Mouse (Mus musculus): ENCODE data around the gene Rfxank. TPM values are rescaled to one million over a fixed set of nuclear protein-coding genes. Genes with fewer than 3 reads are reported as not detected.

Rfxank gene
- polyA plus RNA-seq, 1 experiment from 2014 or later, result 17.3 TPM

DNA sequence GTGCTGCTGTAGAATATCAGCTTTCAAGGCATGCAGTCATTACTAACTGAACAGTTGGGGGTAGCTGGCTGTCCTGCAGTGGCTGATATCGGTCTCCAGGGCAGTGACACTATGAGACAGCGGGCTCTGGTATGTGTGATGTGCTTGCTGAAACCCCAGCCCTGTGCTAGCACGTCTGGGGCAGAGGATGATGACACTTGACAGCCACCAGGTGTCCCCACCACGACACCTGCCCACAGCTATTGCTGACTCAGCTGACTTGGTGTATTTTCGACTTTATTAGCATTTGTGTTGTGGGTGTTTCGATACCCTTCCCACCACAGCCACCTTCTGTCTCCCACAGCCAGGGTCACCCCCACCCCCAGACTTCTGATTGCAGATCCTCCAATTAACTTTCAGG is 34.4 kb downstream of the Rfxank start:
- no peak for ATAC-seq (ENCODE audit: insufficient read depth)
- peak; percentile 29 for DNase-seq
- Histone ChIP-seq H3K4me1 (ENCODE audit: insufficient read depth) (no peaks in the 10 kb centered on the region), H3K27ac (ENCODE audit: low read depth) (no peak overlapping the region), H3K4me2 (no peak overlapping the region), H3K27me3 (ENCODE audit: insufficient read depth, low read length) (no peaks in the 10 kb centered on the region), H3K4me3 (ENCODE audit: low read depth, low read length) (no peak overlapping the region), H3K9me3 (ENCODE audit: low read depth, low read length) (no peaks in the 10 kb centered on the region), H3K36me3 (ENCODE audit: insufficient read depth) (no peaks in the 10 kb centered on the region), H3K9ac (no peak overlapping the region)
- TF ChIP-seq CTCF (IDR thresholded peaks at IDR 0.05; ENCODE audit: low read depth), result peak; percentile 69
- WGBS, result 10% methylated on average over 6 of the region's 6 CpGs

DNA sequence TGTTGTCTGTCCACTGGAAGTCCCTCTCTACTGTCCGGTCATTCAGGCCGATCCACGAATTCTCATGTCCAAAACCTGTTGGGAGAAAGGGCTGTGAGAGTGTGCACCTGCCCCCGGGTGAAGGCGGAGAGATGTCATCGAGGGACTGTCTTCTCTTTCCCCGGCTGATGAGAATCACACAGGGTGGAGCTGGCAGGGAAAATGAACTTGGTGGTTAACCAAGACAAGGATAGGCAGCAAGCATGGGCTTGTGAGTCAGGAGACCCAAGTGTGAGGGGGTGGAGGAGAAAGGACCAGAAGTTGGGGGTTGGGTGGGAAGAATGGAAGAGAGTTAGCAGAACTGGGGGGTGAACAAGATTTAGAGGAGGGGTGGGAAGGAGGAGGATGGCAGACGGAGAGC is 38.7 kb downstream of the Rfxank start:
- DNase-seq, result no peak
- Histone ChIP-seq H3K9me3 (ENCODE audit: low read depth, low read length) (no peaks in the 10 kb centered on the region), H3K4me3 (ENCODE audit: low read depth, low read length) (no peak overlapping the region), H3K9ac (no peak overlapping the region), H3K4me2 (no peak overlapping the region), H3K36me3 (ENCODE audit: insufficient read depth) (no peaks in the 10 kb centered on the region), H3K4me1 (ENCODE audit: insufficient read depth) (no peaks in the 10 kb centered on the region), H3K27ac (ENCODE audit: low read depth) (no peak overlapping the region), H3K27me3 (ENCODE audit: insufficient read depth, low read length) (no peaks in the 10 kb centered on the region)
- 78% methylated on average over 8 of the region's 8 CpGs for WGBS
- TF ChIP-seq CTCF (IDR thresholded peaks at IDR 0.05; ENCODE audit: low read depth), result no peak
- ATAC-seq (ENCODE audit: insufficient read depth), result no peak

DNA sequence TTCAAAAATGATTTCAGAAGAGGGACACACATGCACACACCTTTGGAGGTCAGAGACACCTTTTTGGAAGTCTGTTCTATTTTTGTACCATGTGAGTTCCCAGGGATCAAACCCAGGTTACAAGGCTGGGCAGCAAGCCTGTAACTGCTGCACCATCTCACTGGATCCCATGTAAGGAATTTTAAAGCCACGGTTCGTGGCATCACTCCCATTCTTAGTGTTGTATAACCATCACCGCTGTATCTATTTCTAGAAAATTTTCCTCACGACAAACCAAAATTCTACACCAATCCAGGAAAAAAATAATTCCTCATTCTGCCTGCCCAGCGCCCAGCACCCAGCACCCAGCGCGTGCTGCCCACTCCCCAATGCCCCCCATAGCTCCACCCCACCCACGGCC is 39.7 kb downstream of the Rfxank start:
- Histone ChIP-seq H3K4me3 (ENCODE audit: low read depth, low read length) (no peak overlapping the region), H3K27ac (ENCODE audit: low read depth) (no peak overlapping the region), H3K4me2 (no peak overlapping the region), H3K4me1 (ENCODE audit: insufficient read depth) (no peaks in the 10 kb centered on the region), H3K9ac (no peak overlapping the region), H3K36me3 (ENCODE audit: insufficient read depth) (no peaks in the 10 kb centered on the region), H3K9me3 (ENCODE audit: low read depth, low read length) (no peaks in the 10 kb centered on the region), H3K27me3 (ENCODE audit: insufficient read depth, low read length) (no peaks in the 10 kb centered on the region)
- no peak for TF ChIP-seq CTCF (IDR thresholded peaks at IDR 0.05; ENCODE audit: low read depth)
- WGBS, result 67% methylated on average over 8 of the region's 8 CpGs
- DNase-seq, result no peak
- ATAC-seq (ENCODE audit: insufficient read depth), result no peak

DNA sequence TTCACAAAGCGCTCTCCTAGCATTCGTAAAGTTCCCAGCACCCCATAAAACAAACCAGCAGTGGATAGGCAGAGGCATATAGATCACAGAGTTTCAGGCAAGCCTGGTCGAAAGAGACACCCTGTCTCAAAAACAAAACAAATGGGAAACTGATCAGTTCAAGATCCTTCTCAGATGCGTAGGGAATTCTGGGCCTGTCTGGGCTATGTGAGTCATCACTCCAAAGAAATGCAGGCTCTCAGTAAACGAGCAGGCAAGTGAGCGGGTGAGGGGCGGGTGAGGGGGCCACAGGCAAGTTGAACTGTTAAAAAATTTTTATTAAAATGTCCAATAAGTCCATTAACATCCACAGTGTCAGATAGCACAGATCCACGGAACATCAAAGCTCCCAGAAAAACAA is 46.2 kb downstream of the Rfxank start:
- H3K4me3 ChIP-seq (ENCODE audit: low read depth, low read length), result no peak overlapping the region
- H3K9ac ChIP-seq, result no peak overlapping the region
- no peak overlapping the region for H3K27ac ChIP-seq (ENCODE audit: low read depth)
- H3K4me1 ChIP-seq (ENCODE audit: insufficient read depth), result no peaks in the 10 kb centered on the region
- no peak for TF ChIP-seq CTCF (IDR thresholded peaks at IDR 0.05; ENCODE audit: low read depth)
- no peaks in the 10 kb centered on the region for H3K36me3 ChIP-seq (ENCODE audit: insufficient read depth)
- H3K9me3 ChIP-seq (ENCODE audit: low read depth, low read length), result no peaks in the 10 kb centered on the region
- H3K27me3 ChIP-seq (ENCODE audit: insufficient read depth, low read length), result peaks cover 36% of the 10 kb centered on the region
- no peak overlapping the region for H3K4me2 ChIP-seq
- ATAC-seq (ENCODE audit: insufficient read depth) (no peak), DNase-seq (no peak)
- 51% methylated on average over 8 of the region's 8 CpGs for whole genome bisulfite sequencing

DNA sequence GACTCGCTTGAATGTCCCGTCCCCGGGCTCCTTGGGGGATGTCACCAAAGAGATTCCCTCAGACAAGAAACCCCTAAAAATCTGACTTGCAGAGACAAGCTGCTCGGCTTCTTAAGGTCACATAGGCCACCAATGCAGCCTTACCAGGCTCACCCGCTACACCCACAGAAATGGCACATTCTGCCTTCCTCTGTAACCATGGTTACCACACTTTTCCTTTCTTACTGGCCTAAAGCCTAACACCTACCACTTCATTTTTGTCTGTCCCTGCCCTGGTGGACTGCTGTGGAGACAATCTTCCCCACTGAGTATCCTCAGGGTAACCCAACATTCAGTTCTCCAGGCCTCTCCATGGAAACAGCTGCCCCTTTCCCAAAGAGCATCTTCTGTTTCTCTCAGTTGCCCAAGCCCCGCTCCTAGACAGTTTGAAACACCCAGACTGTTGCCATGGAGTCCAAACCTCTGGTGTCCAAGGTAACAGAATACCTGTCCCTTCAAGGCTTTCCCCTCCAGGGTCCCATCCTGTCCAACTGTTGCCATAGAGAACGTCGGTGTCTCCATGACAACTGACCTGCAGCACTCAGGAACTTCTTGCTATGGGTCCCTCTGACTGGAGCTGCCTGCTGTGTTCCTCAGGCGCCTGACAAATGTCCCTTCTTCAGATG is 49.5 kb downstream of the Rfxank start:
- TF ChIP-seq CTCF (IDR thresholded peaks at IDR 0.05; ENCODE audit: low read depth), result no peak
- no peak for DNase-seq
- Histone ChIP-seq H3K9ac (no peak overlapping the region), H3K27ac (ENCODE audit: low read depth) (no peak overlapping the region), H3K9me3 (ENCODE audit: low read depth, low read length) (no peaks in the 10 kb centered on the region), H3K4me1 (ENCODE audit: insufficient read depth) (no peaks in the 10 kb centered on the region), H3K27me3 (ENCODE audit: insufficient read depth, low read length) (peaks cover 69% of the 10 kb centered on the region), H3K36me3 (ENCODE audit: insufficient read depth) (no peaks in the 10 kb centered on the region), H3K4me3 (ENCODE audit: low read depth, low read length) (no peak overlapping the region), H3K4me2 (no peak overlapping the region)
- ATAC-seq (ENCODE audit: insufficient read depth), result no peak
- 58% methylated on average over 9 of the region's 9 CpGs for WGBS

DNA sequence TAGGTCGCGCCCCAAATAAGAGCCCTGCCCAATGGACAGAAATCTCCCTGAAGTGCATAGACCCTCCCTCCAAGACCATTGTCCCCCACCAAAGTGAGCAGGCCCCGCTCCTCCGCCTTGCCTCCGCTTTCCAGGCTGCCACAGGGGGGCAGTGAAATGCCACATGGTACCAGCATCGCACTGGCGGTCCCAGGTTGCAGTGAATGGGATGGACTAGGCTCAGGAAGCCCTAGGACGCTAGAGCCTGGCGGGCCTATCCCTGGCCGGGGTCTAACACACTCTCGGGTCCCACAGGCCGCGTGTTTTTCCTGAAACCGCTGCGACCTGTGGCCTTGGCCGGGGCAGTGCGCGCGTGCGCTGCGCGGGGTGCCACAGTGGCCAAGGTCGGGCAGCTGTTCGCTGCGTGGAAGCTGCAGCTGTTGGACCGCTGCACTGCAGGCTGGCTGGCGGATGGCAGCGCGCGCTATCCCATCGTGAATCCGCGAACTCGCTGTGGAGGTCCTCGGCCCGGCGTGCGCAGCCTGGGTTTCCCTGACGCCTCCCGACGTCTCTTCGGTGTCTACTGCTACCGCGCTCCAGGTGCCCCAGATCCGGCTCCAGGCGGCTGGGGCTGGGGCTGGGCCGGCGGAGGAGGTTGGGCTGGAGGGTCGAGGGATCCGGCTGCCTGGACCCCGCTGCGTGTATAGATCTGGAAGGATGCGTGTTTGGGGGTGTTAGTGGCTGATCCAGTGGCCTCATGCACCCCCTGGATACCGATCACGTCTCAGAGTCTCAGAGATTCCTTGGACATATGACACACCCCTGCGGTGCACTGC is 50.9 kb downstream of the Rfxank start:
- ATAC-seq (ENCODE audit: insufficient read depth) (peak; percentile 57), DNase-seq (peak; percentile 69)
- H3K9ac ChIP-seq, result no peak overlapping the region; the same call in 1 of the 2 replicates

DNA sequence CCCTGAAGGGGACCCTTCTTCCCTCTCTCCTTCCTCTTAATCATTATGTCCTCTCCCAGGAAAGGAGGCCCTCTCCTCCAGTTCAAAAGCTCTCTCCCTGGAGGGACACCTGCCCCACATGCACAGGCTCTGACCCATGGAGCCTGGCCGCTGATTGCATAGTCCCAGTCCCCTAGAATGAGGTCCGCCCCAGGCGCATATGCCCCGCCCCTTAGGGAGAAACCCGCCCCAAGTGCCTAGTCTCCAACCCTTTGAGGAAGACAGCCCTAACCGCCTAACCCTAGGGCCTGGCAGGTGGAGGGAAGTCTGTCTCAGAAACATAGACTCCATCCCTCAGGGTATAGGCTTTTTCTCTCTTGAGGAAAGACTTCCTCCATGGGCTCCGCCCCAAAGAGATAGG is 51.7 kb downstream of the Rfxank start:
- Histone ChIP-seq H3K9me3 (ENCODE audit: low read depth, low read length) (no peaks in the 10 kb centered on the region), H3K27me3 (ENCODE audit: insufficient read depth, low read length) (peaks cover 90% of the 10 kb centered on the region), H3K4me3 (ENCODE audit: low read depth, low read length) (no peak overlapping the region), H3K36me3 (ENCODE audit: insufficient read depth) (no peaks in the 10 kb centered on the region), H3K9ac (no peak overlapping the region), H3K27ac (ENCODE audit: low read depth) (no peak overlapping the region), H3K4me1 (ENCODE audit: insufficient read depth) (no peaks in the 10 kb centered on the region), H3K4me2 (no peak overlapping the region)
- 3% methylated on average over 7 of the region's 7 CpGs for WGBS
- TF ChIP-seq CTCF (IDR thresholded peaks at IDR 0.05; ENCODE audit: low read depth), result no peak
- ATAC-seq (ENCODE audit: insufficient read depth) (no peak), DNase-seq (no peak)

More for the DNA sequence above, 50.9 kb downstream of the Rfxank start:
- H3K4me1 ChIP-seq (ENCODE audit: insufficient read depth), result no peaks in the 10 kb centered on the region
- H3K4me2 ChIP-seq, result peak overlapping the region; percentile 54
- H3K27ac ChIP-seq (ENCODE audit: low read depth), result no peak overlapping the region
- H3K9me3 ChIP-seq (ENCODE audit: low read depth, low read length), result no peaks in the 10 kb centered on the region
- TF ChIP-seq CTCF (IDR thresholded peaks at IDR 0.05; ENCODE audit: low read depth), result peak; percentile 76
- H3K36me3 ChIP-seq (ENCODE audit: insufficient read depth), result no peaks in the 10 kb centered on the region
- H3K27me3 ChIP-seq (ENCODE audit: insufficient read depth, low read length), result peaks cover 83% of the 10 kb centered on the region
- H3K4me3 ChIP-seq (ENCODE audit: low read depth, low read length), result peak overlapping the region; percentile 32
- 3% methylated on average over 56 of the region's 56 CpGs for WGBS

All from lung, embryonic 14.5 days (tissue).